Comparison of ENCODE assay signal across 14 mouse cellular contexts in genomic region chr5:121822786-121823505, GRCm38 (mm10). TPM values are rescaled to one million over a fixed set of nuclear protein-coding genes. Genes with fewer than 3 reads are reported as not detected.
A peak's percentile ranks its signal among the peaks of the same experiment; 100 is the strongest.
DNase-seq lines count a peak whose midpoint lies in the region; ATAC-seq and TF ChIP-seq lines count a peak whose summit lies in the region.
"Had no signal": no experiment of that assay in that cellular context is flagged by ENCODE, and none has a peak within 500 bp of the region (broad histone marks: within the 10 kb centered on the region; RNA-seq: fewer than 3 reads in every experiment).

No protein-coding gene starts in this region.

- DNase-seq in heart, adult 2 months, result no peak
- no peak for DNase-seq in heart, postnatal 36 days
- peak; percentile 35 for DNase-seq in cerebellum, adult 8-10 months
- DNase-seq in adrenal gland, postnatal 10 days, result no peak
- DNase-seq: thymus, postnatal 36 days had no signal

- no peak overlapping the region for H3K4me2 ChIP-seq in limb, embryonic 13.5 days (replicated peaks)
- H3K4me2 ChIP-seq: forebrain, embryonic 15.5 days; heart, embryonic 12.5 days; intestine, embryonic 15.5 days; neural tube, embryonic 13.5 days; stomach, embryonic 15.5 days had no signal

- no peaks in the 10 kb centered on the region for H3K27me3 ChIP-seq in heart, adult 2 months (ENCODE audit: control insufficient read depth, insufficient read depth, low read length)
- no peaks in the 10 kb centered on the region for H3K27me3 ChIP-seq in megakaryocyte, embryonic 14.5 days (replicated peaks)
- peaks cover 9% of the 10 kb centered on the region for H3K27me3 ChIP-seq in limb, embryonic 13.5 days
- H3K27me3 ChIP-seq: forebrain, embryonic 15.5 days; heart, embryonic 12.5 days; intestine, embryonic 15.5 days; stomach, embryonic 15.5 days had no signal

- H3K9ac ChIP-seq in heart, adult 2 months (ENCODE audit: low read depth, low read length), result no peak overlapping the region
- peak overlapping the region; percentile 31; the same call in 1 of the 2 replicates for H3K9ac ChIP-seq in limb, embryonic 13.5 days
- H3K9ac ChIP-seq: forebrain, embryonic 15.5 days; heart, embryonic 12.5 days; intestine, embryonic 15.5 days; liver, embryonic 14.5 days; neural tube, embryonic 13.5 days; stomach, embryonic 15.5 days had no signal

- TF ChIP-seq POLR2A in heart, adult 2 months (IDR thresholded peaks at IDR 0.05; ENCODE audit: insufficient read depth, low read depth, low read length), result no peak

- no peak for TF ChIP-seq CTCF in heart, adult 2 months (IDR thresholded peaks at IDR 0.05)

- 0 out of 2 replicates have a peak, but pooled peaks have one; percentile 8 for TF ChIP-seq EP300 in heart, adult 2 months (IDR thresholded peaks at IDR 0.05; ENCODE audit: insufficient read depth, low read depth, low read length)

- H3K4me1 ChIP-seq in heart, adult 2 months (ENCODE audit: control insufficient read depth, insufficient read depth, low read length), result peaks cover 44% of the 10 kb centered on the region
- H3K4me1 ChIP-seq in megakaryocyte, embryonic 14.5 days, result peaks cover 100% of the 10 kb centered on the region
- peaks cover 17% of the 10 kb centered on the region for H3K4me1 ChIP-seq in limb, embryonic 13.5 days

- peak overlapping the region; percentile 79 for H3K27ac ChIP-seq in heart, adult 2 months
- peak overlapping the region; percentile 22; the same call in 1 of the 2 replicates for H3K27ac ChIP-seq in limb, embryonic 13.5 days
- H3K27ac ChIP-seq: forebrain, embryonic 15.5 days; intestine, embryonic 15.5 days; liver, embryonic 14.5 days; neural tube, embryonic 13.5 days; stomach, embryonic 15.5 days had no signal

- H3K9me3 ChIP-seq in megakaryocyte, embryonic 14.5 days, result no peaks in the 10 kb centered on the region
- H3K9me3 ChIP-seq in limb, embryonic 13.5 days, result no peaks in the 10 kb centered on the region
- H3K9me3 ChIP-seq: forebrain, embryonic 15.5 days; heart, embryonic 12.5 days; intestine, embryonic 15.5 days; neural tube, embryonic 13.5 days; stomach, embryonic 15.5 days had no signal

- no peak for ATAC-seq in megakaryocyte, adult 5-6 weeks (ENCODE audit: poor library complexity, severe bottlenecking)
- no peak for ATAC-seq in limb, embryonic 13.5 days (ENCODE audit: low FRiP score, low read depth)
- ATAC-seq: forebrain, embryonic 15.5 days; intestine, embryonic 15.5 days had no signal

- H3K4me3 ChIP-seq in heart, adult 2 months, result no peak overlapping the region
- H3K4me3 ChIP-seq in megakaryocyte, embryonic 14.5 days (replicated peaks), result peak overlapping the region; percentile 85
- no peak overlapping the region for H3K4me3 ChIP-seq in limb, embryonic 13.5 days
- H3K4me3 ChIP-seq: forebrain, embryonic 15.5 days; heart, embryonic 12.5 days; intestine, embryonic 15.5 days; neural tube, embryonic 13.5 days; stomach, embryonic 15.5 days had no signal

- H3K79me2 ChIP-seq in heart, adult 2 months (replicated peaks; ENCODE audit: control insufficient read depth, insufficient read depth, low read length), result peaks cover 6% of the 10 kb centered on the region

- 48% methylated on average over 7 of the region's 7 CpGs for WGBS in heart, adult 2 months
- WGBS in limb, embryonic 13.5 days, result 37% methylated on average over 7 of the region's 7 CpGs

- intact Hi-C loops in heart, adult 2 months (cut with DNase I), result no loop called here
- intact Hi-C loops in heart, postnatal 36 days (cut with DNase I), result loop anchor here (2.0 kb wide), 1 partner anchor 14 kb away; the partner anchor contains the start of gene Sh2b3

- peaks cover 31% of the 10 kb centered on the region for H3K36me3 ChIP-seq in heart, adult 2 months (ENCODE audit: control insufficient read depth, insufficient read depth, low read length)
- H3K36me3 ChIP-seq in megakaryocyte, embryonic 14.5 days (replicated peaks; ENCODE audit: low read length), result peaks cover 100% of the 10 kb centered on the region
- peaks cover 83% of the 10 kb centered on the region for H3K36me3 ChIP-seq in limb, embryonic 13.5 days

RNA-seq across cellular contexts. Expression of gene Sh2b3, which starts 14.5 kb away (rescaled TPM):
- 10 to 100 TPM; 21.6 to 22.5 TPM for total RNA-seq in heart, adult 2 months (2021)
- polyA plus RNA-seq in heart, adult 2 months (2012; rRNA removed), result 19.3 and 20.1 TPM in 2 replicates
- total RNA-seq in heart, postnatal 36 days (2021), result 10 to 100 TPM; 23.8 to 28.1 TPM
- polyA plus RNA-seq in megakaryocyte, embryonic 14.5 days (2012; ENCODE audit: insufficient read depth, low replicate concordance), result 156 and 517 TPM in 2 replicates
- total RNA-seq in megakaryocyte, adult 5-6 weeks (2015), result 82.9 and 83.8 TPM in 2 replicates
- 46.3 and 55.6 TPM in 2 replicates for total RNA-seq in megakaryocyte, adult 5-6 weeks (2017)
- polyA plus RNA-seq in limb, embryonic 13.5 days (2015; fragmentation: Nextera tagmentation; extraction: Ambion mirVana), result 11.7 and 12.5 TPM in 2 replicates
- total RNA-seq in adrenal gland, postnatal 10 days (2021), result 10 to 100 TPM; 37.0 to 41.7 TPM

RNA-seq across cellular contexts. Expression of gene Pheta1, which starts 25.8 kb away (rescaled TPM):
- total RNA-seq in heart, adult 2 months (2021), result 1 to 10 TPM; 9.3 TPM
- 12.5 and 12.7 TPM in 2 replicates for polyA plus RNA-seq in heart, adult 2 months (2012; rRNA removed)
- 10 to 100 TPM; 11.6 to 12.6 TPM for total RNA-seq in heart, postnatal 36 days (2021)
- 12.8 and 13.0 TPM in 2 replicates for polyA plus RNA-seq in megakaryocyte, embryonic 14.5 days (2012; ENCODE audit: insufficient read depth, low replicate concordance)
- total RNA-seq in megakaryocyte, adult 5-6 weeks (2015), result 0.78 and 1.2 TPM in 2 replicates
- 0.69 and 1.8 TPM in 2 replicates for total RNA-seq in megakaryocyte, adult 5-6 weeks (2017)
- 38.5 and 43.4 TPM in 2 replicates for polyA plus RNA-seq in limb, embryonic 13.5 days (2015; fragmentation: Nextera tagmentation; extraction: Ambion mirVana)
- 10 to 100 TPM; 10.1 to 10.6 TPM for total RNA-seq in adrenal gland, postnatal 10 days (2021)
